Mouse (Mus musculus): ENCODE results near the gene Syt2.

Syt2 gene

DNA sequence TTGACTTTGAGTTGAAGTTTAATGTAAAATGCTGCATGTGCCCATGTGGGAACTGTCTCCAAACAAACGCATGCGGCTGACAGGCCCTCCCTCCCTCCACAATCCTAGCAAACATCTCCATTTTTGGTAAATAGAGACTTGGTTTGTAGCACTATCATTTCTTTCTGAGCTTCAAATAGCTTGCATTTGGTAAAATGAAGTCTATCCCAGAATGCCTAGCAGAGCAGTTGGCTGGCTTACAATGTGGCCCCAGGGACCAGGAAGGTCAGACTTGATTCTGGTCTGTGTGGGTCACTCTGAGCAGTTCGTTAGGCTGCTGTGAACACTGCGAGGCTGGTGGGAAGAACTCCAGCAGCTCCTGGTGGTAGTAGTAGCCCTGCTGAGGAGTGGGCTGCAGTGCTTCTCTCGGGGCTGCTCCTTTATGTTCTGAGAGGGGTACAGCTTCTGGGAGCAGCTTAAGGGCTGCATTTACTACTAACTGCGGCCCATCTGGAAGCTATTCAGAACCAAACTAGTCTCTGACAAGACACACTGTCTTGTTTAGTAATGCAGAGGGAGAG lies 128.3 kb downstream of the Syt2 start:
- no peak for DNase-seq

DNA sequence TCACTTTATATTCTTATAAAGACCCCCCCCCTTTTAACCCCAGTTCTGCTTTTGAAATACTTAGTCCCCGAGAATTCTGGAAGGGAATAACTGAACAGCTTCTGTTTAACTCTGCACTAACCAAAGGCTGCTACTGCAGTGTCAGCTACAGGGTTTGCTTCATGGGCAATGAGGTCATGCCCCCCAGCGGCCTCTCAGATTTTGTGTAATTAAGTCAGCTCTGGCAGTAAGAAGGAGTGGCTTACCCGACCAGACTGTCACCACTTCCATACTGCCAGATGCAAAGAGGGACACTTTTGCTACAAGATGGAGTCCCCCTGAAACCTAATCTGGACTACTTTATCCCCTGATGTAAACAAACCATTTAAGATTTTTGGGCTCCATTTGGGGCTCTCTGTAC lies 129.2 kb downstream of the Syt2 start:
- no peak for DNase-seq

DNA sequence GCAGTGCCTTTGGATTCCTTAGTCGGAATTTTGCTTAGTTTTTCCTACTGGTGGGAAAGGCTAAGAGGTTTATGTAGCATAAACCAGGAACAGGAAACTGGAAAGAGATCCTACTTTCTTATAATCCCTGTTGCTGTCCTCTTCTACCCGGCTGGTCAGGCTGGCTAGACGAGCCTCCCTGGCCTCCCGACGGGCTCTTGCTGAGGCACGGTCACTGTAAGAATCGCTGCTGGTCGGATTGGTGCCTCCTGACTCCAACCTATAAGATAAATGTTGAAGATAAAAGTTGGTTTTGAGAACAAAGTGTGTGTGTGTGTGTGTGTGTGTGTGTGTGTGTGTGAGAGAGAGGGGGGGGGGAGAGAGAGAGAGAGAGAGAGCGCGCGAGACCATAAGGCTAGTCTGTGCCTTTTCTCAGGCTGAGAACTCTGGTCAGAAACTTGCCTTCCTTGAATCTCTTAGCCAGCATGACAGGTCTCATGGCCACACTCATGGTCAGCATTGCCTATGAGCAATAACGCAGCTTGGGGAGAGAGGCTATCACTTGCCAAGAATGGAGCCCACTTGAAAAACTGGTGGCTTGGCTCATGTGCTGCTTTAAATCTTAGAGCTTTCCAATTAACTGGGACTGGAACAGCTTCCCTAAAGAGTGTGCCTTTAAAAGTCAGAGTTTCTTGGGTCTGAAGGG lies 130.9 kb downstream of the Syt2 start:
- no peak for DNase-seq

DNA sequence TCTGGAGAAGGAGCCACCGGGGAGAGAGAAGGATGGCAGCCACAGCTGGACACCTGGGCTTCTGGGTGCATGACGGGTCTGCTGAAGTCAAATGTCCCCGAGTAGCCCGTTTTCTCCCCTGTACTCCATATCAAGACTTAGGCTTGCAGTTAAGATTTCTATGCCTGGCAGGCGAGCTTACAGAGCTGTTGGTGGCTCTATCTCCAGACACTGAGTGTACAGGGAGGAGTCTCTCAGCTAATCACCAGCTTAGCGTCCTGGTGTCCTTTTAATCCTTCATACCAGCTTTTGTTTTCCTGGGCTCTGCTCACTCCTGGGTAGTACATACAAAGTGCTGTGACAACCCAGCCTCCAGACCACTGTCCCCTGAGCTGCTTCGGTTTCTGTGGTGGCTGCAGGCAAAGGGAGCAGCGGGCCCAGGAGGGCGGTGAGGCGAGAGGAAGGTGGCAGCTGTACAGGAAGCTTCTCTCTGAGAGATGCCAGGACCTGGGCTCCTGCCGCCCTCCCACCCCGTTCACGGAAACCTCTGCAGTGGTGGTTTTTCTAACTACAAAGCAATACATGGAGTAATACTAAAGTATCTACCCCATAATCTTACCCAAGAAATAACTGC lies 131.6 kb downstream of the Syt2 start:
- no peak for DNase-seq

DNA sequence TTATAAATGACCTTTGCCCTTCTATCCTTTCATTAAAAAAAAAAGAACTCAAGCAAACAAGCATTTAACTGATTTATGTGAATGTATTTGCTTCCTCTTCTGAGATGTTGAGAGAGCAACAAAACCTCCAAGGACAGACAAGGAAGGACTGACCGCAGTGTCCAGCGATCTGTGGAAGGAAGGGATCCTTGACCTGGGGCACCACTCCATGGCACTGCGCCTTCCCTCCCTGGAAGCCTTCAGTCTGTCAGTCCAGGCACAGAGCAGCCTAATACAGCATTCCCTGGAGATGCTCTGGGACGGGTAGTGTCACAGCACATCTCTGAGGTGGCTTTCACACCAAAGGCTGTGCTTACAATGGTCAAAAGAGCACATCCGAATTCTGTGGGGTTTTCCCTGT lies 136.3 kb downstream of the Syt2 start:
- no peak for DNase-seq

DNA sequence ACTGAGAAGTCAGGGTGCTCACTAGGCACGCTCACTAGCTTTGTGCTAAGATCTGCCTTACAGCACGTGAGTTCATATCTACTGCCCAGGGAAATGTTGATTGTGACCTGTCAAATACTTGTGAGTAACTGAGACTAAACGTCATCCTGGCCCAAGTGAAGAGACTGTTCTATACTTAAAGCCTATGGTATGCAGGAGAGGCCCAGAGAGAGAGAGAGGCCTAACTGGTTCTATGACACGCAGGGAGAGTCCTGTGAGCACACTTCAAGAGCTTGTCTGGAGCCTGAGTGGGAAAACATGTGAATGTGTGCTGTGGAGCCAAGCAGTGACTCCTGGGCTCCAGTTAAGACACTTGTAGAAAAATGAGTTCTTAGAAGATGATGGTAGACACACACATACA lies 137.5 kb downstream of the Syt2 start:
- DNase-seq: no peak

DNA sequence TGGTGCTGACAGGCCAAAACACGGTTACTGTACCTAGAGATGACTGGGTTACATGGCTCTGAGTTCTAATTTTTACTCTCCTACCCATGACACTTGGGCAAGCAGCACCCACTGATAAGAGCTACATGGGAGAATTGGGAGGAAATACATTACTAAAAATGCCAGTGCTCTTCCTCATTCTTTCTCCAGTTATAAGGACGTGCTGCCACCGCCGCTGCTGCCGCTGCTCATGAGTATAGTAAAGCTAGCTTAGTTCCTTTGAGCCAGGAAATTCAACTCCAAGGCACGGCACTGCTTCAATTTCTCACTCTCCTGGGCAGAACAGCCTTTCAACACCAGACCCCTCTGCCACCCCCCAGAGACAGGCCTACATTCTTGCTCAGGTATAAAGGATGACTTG lies 138.0 kb downstream of the Syt2 start:
- no peak for DNase-seq

DNA sequence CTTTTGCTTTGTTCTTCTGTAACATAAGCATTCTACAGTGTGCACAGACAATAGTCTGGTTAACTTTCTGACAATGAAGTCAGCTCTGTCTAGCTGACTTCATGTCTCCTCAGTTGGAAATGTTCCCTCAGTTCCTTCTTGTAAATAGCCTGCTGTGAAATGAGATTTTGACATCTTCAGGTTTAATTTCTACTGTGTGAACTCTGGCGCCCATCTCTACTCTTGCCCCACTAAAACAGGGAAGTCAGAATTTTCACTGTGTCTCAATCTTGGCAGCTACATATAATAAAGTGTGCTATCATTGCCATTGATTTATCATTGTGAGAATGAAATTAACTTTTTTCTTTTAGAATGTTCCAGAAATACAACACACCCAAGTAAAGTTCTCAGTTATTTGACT lies 138.4 kb downstream of the Syt2 start:
- DNase-seq: no peak

DNA sequence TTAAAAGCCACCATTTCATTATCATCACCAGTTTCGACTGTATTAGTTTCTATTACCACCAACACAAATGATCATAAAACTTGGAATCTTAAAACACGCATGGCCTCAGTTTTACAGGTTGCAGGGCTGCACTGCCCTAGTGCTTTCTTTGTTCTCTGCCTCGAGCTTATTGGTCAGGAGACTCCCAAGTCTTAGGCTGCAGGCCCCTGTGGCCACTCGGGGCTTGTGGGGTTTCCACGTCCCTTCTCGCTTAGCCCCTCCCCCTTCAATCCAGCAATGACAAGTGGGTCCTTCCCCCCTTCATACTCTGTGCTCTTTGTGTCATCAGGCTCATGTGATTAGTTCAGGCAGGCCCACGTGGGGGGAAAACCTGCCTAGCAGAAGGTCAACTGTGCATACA lies 141.6 kb downstream of the Syt2 start:
- DNase-seq: no peak

DNA sequence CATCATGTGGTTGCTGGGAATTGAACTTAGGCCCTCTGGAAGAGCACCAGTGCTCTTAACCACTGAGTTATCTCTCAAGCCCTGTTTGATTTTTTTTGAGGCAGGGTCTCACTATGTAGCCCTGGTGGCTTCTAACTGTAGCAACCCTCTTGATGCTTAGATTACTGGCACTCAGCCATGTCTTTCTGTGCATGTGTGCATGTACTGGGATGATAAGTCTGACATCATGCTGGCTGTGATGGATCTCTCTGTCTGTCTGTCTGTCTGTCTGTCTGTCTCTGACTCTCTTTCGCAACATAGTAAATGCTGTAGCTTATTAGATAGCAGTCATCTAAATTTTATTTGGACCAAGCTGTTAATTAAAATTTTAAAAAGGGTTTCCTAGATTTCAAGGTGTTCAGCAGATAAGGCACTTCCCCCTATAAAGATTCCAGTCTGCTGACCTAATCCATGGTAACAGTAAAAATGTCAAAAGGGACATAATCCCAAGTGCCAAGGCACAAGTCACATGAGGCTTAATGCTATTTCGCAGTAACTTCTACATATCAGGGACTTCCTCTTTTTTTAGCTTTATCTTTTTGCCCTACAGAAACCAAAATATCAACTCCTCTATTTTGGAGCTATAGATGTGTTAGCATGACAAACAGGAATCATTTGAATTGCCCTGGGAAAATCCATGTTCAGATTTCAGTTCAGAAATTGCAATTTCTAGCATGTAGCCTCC lies 144.4 kb downstream of the Syt2 start:
- no peak for DNase-seq

DNA sequence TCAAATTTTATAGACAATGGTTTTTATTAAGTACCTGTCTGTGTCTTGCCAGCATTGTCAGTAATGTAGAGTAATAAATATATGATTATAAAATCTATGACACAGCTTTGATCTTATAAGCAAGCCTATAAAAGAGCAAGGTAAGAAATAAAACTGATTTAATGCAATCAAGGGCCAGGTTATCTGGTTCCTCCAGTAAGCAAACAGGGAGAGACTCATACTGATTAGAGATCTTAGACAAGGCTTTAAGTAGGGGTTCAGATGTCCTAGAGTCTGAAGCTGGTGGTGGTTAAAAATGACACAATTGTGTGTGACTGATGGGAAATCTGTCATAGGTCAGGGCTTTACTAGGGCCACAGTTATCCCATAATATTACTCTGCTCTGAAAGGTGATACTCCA lies 145.0 kb downstream of the Syt2 start:
- DNase-seq: no peak

DNA sequence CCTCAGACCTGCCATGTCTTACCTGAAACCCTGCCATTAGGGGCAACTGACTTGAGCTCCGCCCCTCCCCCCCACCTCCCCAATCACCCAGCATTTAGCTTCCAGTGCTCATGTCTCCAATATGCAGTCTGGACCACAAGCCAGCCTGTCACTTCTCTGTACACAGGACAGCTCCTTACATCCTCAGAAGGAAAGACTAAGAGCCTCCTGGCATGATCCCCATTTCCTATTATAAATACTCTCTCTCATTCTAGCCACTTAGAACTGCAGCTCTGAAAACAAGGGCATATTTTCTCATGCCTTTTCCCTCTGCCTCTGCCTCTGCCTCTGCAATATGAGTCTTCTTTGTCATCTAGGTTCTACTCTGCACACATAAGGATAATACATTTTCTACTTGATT lies 149.6 kb downstream of the Syt2 start:
- no peak for DNase-seq

DNA sequence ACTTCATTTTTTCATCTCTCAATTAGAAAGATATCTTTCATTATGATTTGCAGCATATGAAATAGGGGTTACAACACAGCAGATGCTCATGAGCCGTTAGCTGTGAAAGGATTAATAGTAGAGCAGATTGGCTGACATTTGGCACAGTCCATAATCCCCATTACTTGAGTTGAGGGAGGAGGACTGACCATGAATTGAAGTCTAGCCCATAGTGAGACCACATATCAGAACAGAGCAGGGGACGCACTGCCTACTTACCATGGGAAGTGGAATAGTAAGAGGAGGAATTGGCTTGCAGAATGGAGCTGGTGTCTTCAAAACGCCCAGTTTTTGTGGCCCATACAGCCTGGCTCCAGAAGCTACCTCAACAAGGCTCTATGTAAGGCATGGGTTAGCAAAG lies 150.1 kb downstream of the Syt2 start:
- DNase-seq: no peak

DNA sequence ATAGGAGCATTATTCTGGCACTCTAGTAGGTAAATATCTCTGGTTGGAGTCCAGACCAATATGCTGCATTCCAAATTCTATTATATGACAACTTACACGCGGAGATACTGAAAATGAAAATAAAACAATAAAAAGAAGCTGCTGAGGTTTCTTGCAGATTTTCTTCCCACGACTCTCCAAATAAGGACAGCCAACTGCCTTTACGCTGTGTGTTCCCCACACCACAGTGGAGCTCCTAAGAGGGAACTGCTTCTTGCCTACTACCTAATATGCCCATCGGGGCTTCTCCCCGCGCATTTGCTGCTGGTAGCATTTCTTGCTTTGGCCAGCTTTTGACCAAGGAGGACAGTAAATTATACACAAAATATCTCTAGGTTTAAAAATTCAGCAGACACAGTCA lies 155.3 kb downstream of the Syt2 start:
- DNase-seq: no peak

DNA sequence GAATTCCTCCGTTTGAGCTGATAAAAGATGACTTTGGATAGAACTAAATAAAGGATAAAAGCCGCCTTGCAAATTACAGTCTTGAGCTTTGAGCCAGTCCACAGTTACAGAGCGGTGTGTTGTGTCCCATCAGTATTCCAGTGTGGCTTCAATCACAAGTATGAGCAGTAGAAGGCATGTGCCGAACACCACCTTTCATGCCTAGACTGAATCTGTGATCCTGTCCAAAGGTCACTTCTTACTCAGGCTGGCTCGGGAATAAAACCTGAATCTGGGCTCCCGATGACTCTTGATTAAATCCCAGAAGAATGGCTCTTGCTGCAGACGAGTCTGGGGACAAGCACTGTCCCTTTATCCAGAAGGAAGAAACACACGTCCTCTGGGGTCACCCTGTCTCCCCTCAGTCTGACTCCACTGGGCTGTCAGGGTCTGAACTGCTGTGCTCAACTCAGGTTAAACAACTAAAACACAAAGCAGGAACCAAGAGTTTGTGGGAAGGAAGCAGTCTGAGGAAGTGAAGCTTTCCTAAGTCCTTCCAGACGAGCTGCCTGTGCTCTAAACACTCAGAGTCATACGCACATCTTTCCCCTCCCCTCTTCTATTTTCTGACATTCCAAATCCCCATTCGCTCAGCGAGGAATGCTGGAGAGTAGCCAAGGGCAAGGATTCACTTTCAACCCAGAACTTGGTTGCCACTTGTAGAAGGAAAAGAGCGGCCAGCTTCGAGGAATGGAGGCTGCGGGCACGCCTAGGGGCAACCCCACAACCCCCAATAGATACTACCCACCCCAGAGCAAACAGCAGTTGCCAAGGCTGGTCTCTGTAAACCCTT lies 157.0 kb downstream of the Syt2 start:
- DNase-seq: no peak

DNA sequence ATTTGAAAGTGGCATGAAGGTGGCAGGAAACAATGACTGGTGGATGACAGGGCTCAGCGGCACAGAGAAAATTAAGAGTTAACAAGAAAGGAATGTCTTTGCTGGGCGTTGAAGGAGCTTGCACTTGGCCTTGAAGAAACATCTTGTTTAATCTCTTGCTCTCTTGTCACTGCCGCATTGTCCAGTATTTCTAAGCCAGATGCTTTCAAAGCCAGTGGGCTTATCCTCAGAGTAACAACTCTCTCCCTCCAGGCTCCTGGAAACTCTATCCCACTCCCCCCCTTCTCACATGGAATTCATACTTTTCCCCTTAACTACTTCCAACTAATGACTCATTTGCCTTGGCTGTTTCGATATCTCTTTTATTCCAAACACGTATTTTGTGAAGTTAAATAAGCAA lies 157.9 kb downstream of the Syt2 start:
- no peak for DNase-seq

DNA sequence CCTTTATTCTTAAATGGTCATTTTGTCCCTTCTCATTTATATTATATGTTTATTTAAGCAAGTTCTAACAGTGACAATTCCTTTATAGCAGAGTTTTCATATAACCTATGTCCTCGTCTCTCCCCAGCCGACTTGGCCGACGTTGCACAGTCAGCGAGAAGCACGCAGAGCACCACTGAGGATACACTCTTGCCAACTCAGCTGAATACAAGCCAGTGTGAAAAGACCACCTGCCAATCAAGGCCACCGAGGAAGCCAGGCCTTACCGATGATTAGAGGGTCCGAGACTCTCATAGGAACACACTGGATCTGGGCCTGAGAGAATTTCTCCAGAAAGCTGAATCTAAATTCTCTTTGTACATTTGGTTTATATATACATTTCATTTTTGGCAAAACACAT lies 159.0 kb downstream of the Syt2 start:
- no peak for DNase-seq
